Mouse (Mus musculus): Measurements from ENCODE around the gene Olfr670. TPM values are rescaled to one million over a fixed set of nuclear protein-coding genes. Genes with fewer than 3 reads are reported as not detected.

Gene Olfr670
- polyA plus RNA-seq (2015; fragmentation: Nextera tagmentation; extraction: Ambion mirVana): not detected in 2 replicates

DNA sequence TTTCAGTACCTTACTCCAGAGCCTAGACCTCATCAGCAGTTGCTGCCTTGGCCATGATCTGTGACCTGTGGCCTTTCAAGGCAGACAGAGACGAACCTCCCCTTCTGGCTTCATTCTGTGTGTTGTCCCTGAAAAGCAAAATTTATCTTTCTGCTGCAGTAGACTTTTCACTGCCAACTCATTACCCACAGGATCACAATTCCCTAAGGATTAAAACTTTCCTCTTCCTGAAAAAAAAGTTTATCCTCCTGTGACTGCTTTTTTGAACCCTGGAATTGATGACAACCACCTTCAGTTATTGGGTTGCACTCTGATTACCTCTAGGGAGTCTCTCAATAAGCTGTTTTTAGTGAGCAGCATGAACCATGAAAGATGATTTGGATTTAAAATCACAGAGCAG lies at the start of gene Olfr670:
Gene Olfr670, minus strand, starts transcription at position 101 of the 400 bp plus-strand sequence.

DNA sequence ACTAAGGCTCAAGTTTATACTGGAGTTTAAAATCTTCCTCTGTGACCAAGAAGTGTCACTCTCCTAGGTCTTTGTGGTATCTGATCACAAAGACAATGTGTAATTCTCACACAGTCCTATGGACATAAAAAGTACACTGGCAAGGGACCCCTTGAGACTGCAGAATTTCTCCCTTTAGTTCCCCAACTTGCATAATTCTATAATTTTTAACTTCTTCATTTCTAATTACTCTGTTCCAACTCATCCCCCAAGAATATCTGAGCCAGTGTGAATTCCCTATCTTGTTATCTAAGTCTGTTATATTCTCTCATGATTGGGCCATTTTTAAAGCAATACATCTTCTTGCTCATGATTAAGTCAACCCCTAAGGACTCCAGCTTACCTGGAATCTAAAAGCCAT lies 39.5 kb upstream of the Olfr670 start, which contains the start of gene Olfr672:
Gene Olfr672, minus strand, starts transcription at position 101 of the 400 bp plus-strand sequence.

DNA sequence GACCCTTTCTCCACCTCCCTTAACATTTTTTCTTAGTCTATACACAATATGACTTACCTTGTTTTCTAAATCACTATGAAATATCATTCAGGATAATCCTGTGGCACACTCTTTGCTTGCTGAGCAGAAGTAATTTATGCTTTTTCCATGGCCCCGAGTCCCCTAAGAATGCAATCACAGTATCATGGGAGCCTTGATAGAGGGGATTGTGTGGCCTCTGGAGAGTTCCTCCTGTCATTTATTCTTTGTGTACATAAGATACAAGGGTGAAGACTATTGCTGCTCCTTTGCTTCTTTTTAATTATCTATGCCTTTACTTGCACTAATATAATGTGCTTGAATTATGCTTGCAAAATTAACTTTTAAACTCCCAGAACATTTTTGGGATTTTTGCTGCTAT lies 16.6 kb upstream of the Olfr670 start, which contains the start of gene Olfr671:
Gene Olfr671, minus strand, starts transcription at position 101 of the 400 bp plus-strand sequence.

DNA sequence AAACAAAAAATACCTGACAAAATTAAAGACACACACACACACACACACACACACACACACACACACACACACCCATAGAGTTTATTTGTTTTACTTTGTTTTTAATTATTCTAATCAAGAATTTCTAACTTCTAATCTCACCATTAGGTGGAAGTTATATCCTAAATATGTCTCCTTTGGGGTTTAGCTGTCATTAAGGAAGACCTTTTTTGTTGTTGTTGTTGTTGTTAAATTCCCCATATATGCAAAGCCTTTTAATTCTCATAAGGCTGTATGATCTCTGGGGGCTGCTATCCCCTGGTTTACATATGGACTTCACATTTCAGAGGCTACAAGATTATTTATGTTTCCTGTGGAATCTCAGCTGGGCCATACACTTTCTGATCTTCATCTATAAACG lies 28.5 kb downstream of the Olfr670 start, which contains the start of gene Olfr669:
Gene Olfr669, plus strand, starts transcription at position 301 of the 400 bp plus-strand sequence.

DNA sequence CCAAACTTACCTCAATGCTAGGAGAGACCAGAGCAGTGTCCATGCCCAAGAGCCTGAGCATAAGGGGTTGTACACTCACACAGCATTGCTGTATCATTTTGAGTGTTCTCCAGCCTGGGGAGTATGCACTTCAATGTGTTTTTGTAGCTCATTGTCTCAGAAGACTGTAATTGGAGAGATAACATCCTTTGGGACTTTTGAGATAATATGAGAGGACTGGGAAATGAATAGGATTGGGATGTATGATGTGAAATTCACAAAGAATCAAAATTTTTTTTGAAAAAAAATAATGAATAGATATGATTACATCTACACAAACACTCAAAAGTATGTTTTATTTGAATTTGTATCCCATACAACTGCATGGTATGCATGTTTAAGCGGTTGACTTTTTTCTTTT lies 34.5 kb downstream of the Olfr670 start, which contains the start of gene Olfr668:
Gene Olfr668, minus strand, starts transcription at position 101 of the 400 bp plus-strand sequence.

DNA sequence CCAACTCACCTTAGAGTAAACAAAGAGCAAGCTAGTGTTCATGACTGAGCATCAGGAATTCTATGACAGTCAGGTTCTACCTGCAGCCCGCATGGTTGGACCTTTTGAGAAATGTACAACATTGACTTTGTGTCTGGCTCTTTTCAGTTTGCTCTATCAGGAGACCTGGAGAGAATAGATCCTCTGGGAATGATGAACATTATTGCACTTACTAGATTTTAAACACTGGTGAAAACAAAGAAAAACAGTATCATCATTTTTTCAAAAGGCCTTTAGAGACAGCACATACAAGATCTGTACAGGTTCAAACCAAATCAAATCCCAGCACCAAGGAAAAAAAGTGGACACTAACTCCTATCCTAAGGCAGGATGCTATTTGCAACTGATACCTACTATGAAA lies 41.0 kb downstream of the Olfr670 start, which contains the start of gene Olfr667:
Gene Olfr667, minus strand, starts transcription at position 101 of the 400 bp plus-strand sequence.

Other genes starting within 250 kb of the Olfr670 start
- gene Usp17le, start 185.2 kb downstream of the Olfr670 start, polyA plus RNA-seq (2015; fragmentation: Nextera tagmentation; extraction: Ambion mirVana): not detected in 2 replicates
- gene Usp17lb, start 120.0 kb downstream of the Olfr670 start, polyA plus RNA-seq (2015; fragmentation: Nextera tagmentation; extraction: Ambion mirVana): not detected in 2 replicates
- not detected in 2 replicates for gene Usp17la, start 105.6 kb downstream of the Olfr670 start, polyA plus RNA-seq (2015; fragmentation: Nextera tagmentation; extraction: Ambion mirVana)
- gene Olfr665, start 84.6 kb downstream of the Olfr670 start, polyA plus RNA-seq (2015; fragmentation: Nextera tagmentation; extraction: Ambion mirVana): not detected in 2 replicates
- not detected in 2 replicates for gene Olfr666, start 66.7 kb downstream of the Olfr670 start, polyA plus RNA-seq (2015; fragmentation: Nextera tagmentation; extraction: Ambion mirVana)
- gene Olfr667, start 41.1 kb downstream of the Olfr670 start, polyA plus RNA-seq (2015; fragmentation: Nextera tagmentation; extraction: Ambion mirVana): not detected in 2 replicates
- gene Olfr668, start 34.6 kb downstream of the Olfr670 start, polyA plus RNA-seq (2015; fragmentation: Nextera tagmentation; extraction: Ambion mirVana): not detected in 2 replicates
- gene Olfr669, start 28.4 kb downstream of the Olfr670 start, polyA plus RNA-seq (2015; fragmentation: Nextera tagmentation; extraction: Ambion mirVana): not detected in 2 replicates
- gene Olfr671, start 16.5 kb upstream of the Olfr670 start, polyA plus RNA-seq (2015; fragmentation: Nextera tagmentation; extraction: Ambion mirVana): not detected in 2 replicates
- gene Olfr672, start 39.4 kb upstream of the Olfr670 start, polyA plus RNA-seq (2015; fragmentation: Nextera tagmentation; extraction: Ambion mirVana): not detected in 2 replicates
- gene Olfr675, start 65.8 kb upstream of the Olfr670 start, polyA plus RNA-seq (2015; fragmentation: Nextera tagmentation; extraction: Ambion mirVana): not detected in 2 replicates
- not detected in 2 replicates for gene Olfr676, start 70.1 kb upstream of the Olfr670 start, polyA plus RNA-seq (2015; fragmentation: Nextera tagmentation; extraction: Ambion mirVana)
- not detected in 2 replicates for gene Olfr677, start 88.8 kb upstream of the Olfr670 start, polyA plus RNA-seq (2015; fragmentation: Nextera tagmentation; extraction: Ambion mirVana)
- gene Olfr678, start 101.9 kb upstream of the Olfr670 start, polyA plus RNA-seq (2015; fragmentation: Nextera tagmentation; extraction: Ambion mirVana): not detected in 2 replicates
- gene Olfr679, start 118.6 kb upstream of the Olfr670 start, polyA plus RNA-seq (2015; fragmentation: Nextera tagmentation; extraction: Ambion mirVana): not detected in 2 replicates
- not detected in 2 replicates for gene Olfr680-ps1, start 130.2 kb upstream of the Olfr670 start, polyA plus RNA-seq (2015; fragmentation: Nextera tagmentation; extraction: Ambion mirVana)
- gene Olfr681, start 154.2 kb upstream of the Olfr670 start, polyA plus RNA-seq (2015; fragmentation: Nextera tagmentation; extraction: Ambion mirVana): not detected in 2 replicates
- gene Olfr683, start 184.4 kb upstream of the Olfr670 start, polyA plus RNA-seq (2015; fragmentation: Nextera tagmentation; extraction: Ambion mirVana): not detected in 2 replicates
- gene Olfr684, start 201.0 kb upstream of the Olfr670 start, polyA plus RNA-seq (2015; fragmentation: Nextera tagmentation; extraction: Ambion mirVana): not detected in 2 replicates
- not detected in 2 replicates for gene Olfr685, start 223.4 kb upstream of the Olfr670 start, polyA plus RNA-seq (2015; fragmentation: Nextera tagmentation; extraction: Ambion mirVana)
- not detected in 2 replicates for gene Olfr686, start 244.9 kb upstream of the Olfr670 start, polyA plus RNA-seq (2015; fragmentation: Nextera tagmentation; extraction: Ambion mirVana)